Mouse (Mus musculus): Measurements from ENCODE around the gene Ube2i. TPM values are rescaled to one million over a fixed set of nuclear protein-coding genes. Genes with fewer than 3 reads are reported as not detected.

Gene Ube2i
- total RNA-seq, 2 experiments from 2014 or later: 297 to 302 TPM

DNA sequence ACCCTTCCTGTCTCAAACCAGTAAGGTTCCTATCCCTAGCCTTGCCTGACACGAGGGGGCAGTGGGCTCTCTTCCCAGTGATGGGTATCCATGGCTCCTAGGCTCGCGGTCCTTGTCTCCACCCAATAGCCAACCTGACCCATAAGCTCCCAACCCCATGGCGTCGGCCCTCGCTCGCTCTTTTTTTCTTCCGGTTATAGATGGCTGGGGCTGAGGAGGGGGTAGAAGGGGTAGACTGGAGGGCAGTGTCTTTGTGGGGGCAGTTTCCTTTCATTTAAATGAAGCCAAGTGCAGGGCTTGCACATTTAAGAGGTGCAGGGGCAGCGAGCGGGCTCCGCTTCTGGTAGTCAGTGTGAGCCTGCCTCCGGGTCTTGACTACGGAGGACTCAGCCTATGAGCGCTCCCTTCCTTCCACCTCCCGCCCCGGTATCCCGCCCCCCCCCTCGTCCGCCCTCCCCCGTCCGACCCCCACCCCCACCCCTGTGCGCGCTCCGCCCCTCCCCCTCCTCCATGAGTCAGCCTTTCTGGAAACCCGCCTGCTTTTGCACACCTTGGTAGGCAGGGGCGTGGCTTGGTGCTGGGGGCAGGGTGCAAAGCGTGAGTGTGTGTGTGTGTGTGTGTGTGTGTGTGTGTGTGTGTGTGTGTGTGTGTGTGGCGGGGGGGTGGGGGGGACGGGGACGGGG is 52.5 kb downstream of the Ube2i start:
- peak; percentile 60 for DNase-seq
- intact Hi-C loops (cut with DNase I): no loop called here

DNA sequence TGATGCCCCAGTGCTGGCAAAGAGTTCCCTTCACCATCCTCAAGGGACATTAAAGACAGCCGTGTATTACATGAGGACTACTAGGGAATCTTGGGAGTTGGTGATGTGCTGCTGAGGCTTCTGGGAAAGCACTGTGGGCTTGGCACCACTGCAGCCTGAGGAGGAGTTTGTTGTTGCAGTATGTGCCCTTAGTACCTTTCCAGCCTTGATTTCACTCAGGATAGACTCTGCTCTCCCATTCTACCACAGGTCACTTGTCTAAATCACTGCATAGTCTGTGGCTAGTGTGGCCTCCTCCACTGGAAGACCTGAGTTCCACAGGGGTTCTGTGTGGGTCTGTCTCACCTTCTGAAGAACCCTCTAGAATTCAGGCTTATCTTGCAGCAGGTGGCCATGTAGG is 53.7 kb downstream of the Ube2i start:
- intact Hi-C loops (cut with DNase I): no loop called here
- no peak for DNase-seq

DNA sequence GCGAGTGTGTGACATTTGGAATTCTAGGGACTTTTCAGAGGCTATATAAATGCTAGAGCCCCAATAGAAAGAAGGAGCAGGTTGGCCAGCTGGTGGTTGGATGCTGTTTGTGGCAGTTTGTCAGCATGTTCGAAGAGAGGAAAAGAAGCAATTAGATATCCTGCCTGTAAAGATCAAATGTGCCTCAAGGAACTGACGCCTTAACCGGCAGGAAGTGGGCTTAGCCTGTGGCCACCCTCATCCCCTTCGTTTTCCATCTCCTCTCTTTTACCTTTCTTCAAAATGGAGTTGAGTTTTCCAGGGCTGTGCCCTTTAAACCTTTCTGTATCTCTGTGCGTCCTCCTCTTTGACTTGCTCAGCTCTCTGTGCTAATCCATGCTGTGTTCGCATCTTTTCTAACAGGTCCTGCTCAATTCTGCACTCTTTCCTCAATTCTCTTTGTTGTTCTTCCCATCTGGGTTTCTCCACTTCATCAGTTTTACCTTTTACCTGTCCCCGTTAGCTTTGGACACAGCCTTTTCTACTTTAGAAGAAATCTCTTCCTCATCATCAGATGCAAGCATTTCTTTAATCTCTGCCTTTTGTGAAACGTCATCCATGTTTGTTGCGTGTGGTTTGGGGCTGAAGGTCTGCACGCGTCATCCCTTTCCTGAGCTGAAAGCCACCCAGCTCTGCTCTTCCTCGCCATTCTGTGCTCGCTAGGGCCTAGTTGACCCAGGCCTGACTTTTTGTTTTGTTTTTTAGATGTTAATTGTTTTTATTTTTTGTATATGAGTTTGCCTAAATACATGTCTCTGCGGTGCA is 54.7 kb downstream of the Ube2i start:
- intact Hi-C loops (cut with DNase I): no loop called here
- DNase-seq: no peak

DNA sequence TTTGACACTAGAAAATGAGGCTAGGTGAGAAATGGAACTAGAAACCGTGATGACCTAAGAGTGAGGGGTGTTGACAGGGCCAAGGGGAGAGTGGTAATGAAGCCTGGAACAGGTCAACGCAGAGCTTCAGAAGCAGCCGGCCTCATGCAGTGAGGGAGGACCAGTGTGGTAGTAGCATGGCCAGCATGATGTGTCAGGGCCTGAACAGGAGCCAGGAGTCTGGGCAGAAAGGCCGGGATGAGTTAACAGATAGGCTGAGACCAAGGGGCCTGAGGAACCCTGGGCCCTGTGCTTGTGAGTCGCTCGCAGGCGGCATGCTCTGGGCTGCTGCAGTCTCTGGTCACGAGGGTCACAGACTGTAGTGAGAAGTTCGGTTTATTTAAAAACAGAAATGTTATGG is 55.5 kb downstream of the Ube2i start:
- no peak for DNase-seq
- intact Hi-C loops (cut with DNase I): no loop called here

DNA sequence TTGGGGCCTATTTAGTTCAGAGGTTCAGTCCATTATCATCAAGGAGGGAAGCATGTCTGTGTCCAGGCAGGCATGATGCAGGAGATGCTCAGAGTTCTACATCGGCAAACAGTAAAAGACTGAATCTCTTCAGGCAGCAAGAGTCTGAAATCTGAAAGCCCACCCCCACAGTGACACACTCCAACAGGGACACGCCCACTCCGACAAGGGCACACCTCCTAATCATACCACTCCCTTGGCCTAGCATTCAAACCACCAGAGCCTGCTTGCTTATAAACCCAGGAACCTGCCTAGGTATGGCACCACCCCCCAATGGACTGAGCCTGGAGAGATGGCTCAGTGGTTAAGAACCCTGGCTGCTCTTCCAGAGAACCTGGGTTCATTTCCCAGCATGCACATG is 59.0 kb downstream of the Ube2i start:
- intact Hi-C loops (cut with DNase I): no loop called here
- no peak for DNase-seq

Small RNAs within 50 kb of the gene (microRNA-seq; reads per million reads assigned to microRNA genes)
- 39.4 reads per million, percentile 42 among the genes with 10 or more reads in this experiment for gene Mir3547

Other genes with a start within 250 kb of the Ube2i start
- gene Tmem204, start 191.0 kb downstream of the Ube2i start, total RNA-seq (2021): 1 to 10 TPM; 5.4 to 6.7 TPM
- gene Telo2, start 158.7 kb downstream of the Ube2i start, total RNA-seq (2021): 10 to 100 TPM; 58.3 to 59.3 TPM
- under 1 TPM; 0.32 to 0.34 TPM for gene Ptx4, start 153.9 kb downstream of the Ube2i start, total RNA-seq (2021)
- gene Clcn7, start 141.2 kb downstream of the Ube2i start, total RNA-seq (2021): 10 to 100 TPM; 40.9 to 42.5 TPM
- gene Ccdc154, start 112.2 kb downstream of the Ube2i start, total RNA-seq (2021): under 1 TPM in 1 of 2 experiments, not detected in 1; 0.16 TPM
- not detected for gene Gm38655, start 99.2 kb downstream of the Ube2i start, total RNA-seq (2021)
- gene BC003965, start 90.1 kb downstream of the Ube2i start, total RNA-seq (2021): 10 to 100 TPM; 16.8 to 18.6 TPM
- 10 to 100 TPM; 23.5 to 26.9 TPM for gene Unkl, start 86.2 kb downstream of the Ube2i start, total RNA-seq (2021)
- gene Gnptg, start 34.5 kb downstream of the Ube2i start, total RNA-seq (2021): 10 to 100 TPM; 54.6 to 56.0 TPM
- 10 to 100 TPM; 29.7 to 33.8 TPM for gene Tsr3, start 34.5 kb downstream of the Ube2i start, total RNA-seq (2021)
- 10 to 100 TPM in 1 of 2 experiments, 1 to 10 TPM in 1; 5.2 to 24.2 TPM for gene Baiap3, start 18.3 kb downstream of the Ube2i start, total RNA-seq (2021)
- 1 to 10 TPM; 1.2 to 1.3 TPM for gene Prss34, start 23.8 kb upstream of the Ube2i start, total RNA-seq (2021)
- not detected for gene Prss28, start 34.0 kb upstream of the Ube2i start, total RNA-seq (2021)
- not detected for gene Prss29, start 44.0 kb upstream of the Ube2i start, total RNA-seq (2021)
- 1 to 10 TPM in 1 of 2 experiments, under 1 TPM in 1; 0.62 to 2.5 TPM for gene Tpsab1, start 70.9 kb upstream of the Ube2i start, total RNA-seq (2021)
- gene Tpsb2, start 91.7 kb upstream of the Ube2i start, total RNA-seq (2021): 10 to 100 TPM in 1 of 2 experiments, 1 to 10 TPM in 1; 8.1 to 16.4 TPM
- gene Tpsg1, start 94.7 kb upstream of the Ube2i start, total RNA-seq (2021): not detected
- 100 to 1,000 TPM in 1 of 2 experiments, 10 to 100 TPM in 1; 96.9 to 103 TPM for gene Cacna1h, start 159.2 kb upstream of the Ube2i start, total RNA-seq (2021)
- gene Tekt4, start 180.0 kb upstream of the Ube2i start, total RNA-seq (2021): 1 to 10 TPM in 1 of 2 experiments, under 1 TPM in 1; 0.70 to 1.6 TPM
- under 1 TPM; 0.58 to 0.72 TPM for gene Sstr5, start 222.7 kb upstream of the Ube2i start, total RNA-seq (2021)